Mouse (Mus musculus) mesoderm, embryonic 11.5 days (tissue): Measurements from ENCODE around the gene Atg5.
"Not testable (repeated sequence)": the region's sequence is repeated elsewhere in the genome, so short reads cannot be mapped to it uniquely, and the experiment has no call there.

Experiments used
- DNase-seq: peaks from one replicate; pipeline ENCODE4 v3.0.0-alpha.2; 2012; ENCODE audit warnings: low read depth, low spot score

Atg5 gene

GRCm38 (mm10) chr10:44268145-44268860, at the start of gene Atg5:
Atg5 (plus strand) TSS chr10:44268358.
- DNase-seq = peak; percentile 99

GRCm38 (mm10) chr10:44219073-44219472, 49.1 kb upstream of the Atg5 start:
- DNase-seq = not testable (repeated sequence)

- DNase-seq = no peak
These were observed 43.8 kb upstream of the Atg5 start for GRCm38 (mm10) chr10:44224345-44224744.

- DNase-seq = peak; percentile 14
These were observed 34.8 kb upstream of the Atg5 start for GRCm38 (mm10) chr10:44233351-44233750.

- DNase-seq = not testable (repeated sequence)
These were observed 32.9 kb upstream of the Atg5 start for GRCm38 (mm10) chr10:44235298-44235697.

- DNase-seq = peak; percentile 15
These were observed 11.5 kb upstream of the Atg5 start for GRCm38 (mm10) chr10:44256624-44257023.

GRCm38 (mm10) chr10:44265835-44266234, 2.3 kb upstream of the Atg5 start:
- no peak for DNase-seq

- no peak for DNase-seq
These were observed 1.6 kb upstream of the Atg5 start for GRCm38 (mm10) chr10:44266561-44266960.

GRCm38 (mm10) chr10:44267426-44268142, 574 bp upstream of the Atg5 start:
- no peak for DNase-seq

- DNase-seq = no peak
These were observed 1.1 kb downstream of the Atg5 start for GRCm38 (mm10) chr10:44269211-44269610.

- no peak for DNase-seq
These were observed 14.2 kb downstream of the Atg5 start for GRCm38 (mm10) chr10:44282323-44282722.

- no peak for DNase-seq
These were observed 16.9 kb downstream of the Atg5 start for GRCm38 (mm10) chr10:44285106-44285505.

- no peak for DNase-seq
These were observed 17.8 kb downstream of the Atg5 start for GRCm38 (mm10) chr10:44285935-44286334.

- no peak for DNase-seq
These were observed 22.7 kb downstream of the Atg5 start for GRCm38 (mm10) chr10:44290876-44291275.

- peak; percentile 14 for DNase-seq
These were observed 24.0 kb downstream of the Atg5 start for GRCm38 (mm10) chr10:44292205-44292604.

GRCm38 (mm10) chr10:44299165-44299564, 31.0 kb downstream of the Atg5 start:
- DNase-seq = no peak

- DNase-seq = no peak
These were observed 31.9 kb downstream of the Atg5 start for GRCm38 (mm10) chr10:44300078-44300477.

GRCm38 (mm10) chr10:44303648-44304329, 35.6 kb downstream of the Atg5 start:
- DNase-seq = no peak

GRCm38 (mm10) chr10:44304330-44304717, 36.2 kb downstream of the Atg5 start:
- no peak for DNase-seq

- no peak for DNase-seq
These were observed 36.7 kb downstream of the Atg5 start for GRCm38 (mm10) chr10:44304845-44305244.

GRCm38 (mm10) chr10:44306308-44306707, 38.1 kb downstream of the Atg5 start:
- DNase-seq = no peak

- no peak for DNase-seq
These were observed 40.1 kb downstream of the Atg5 start for GRCm38 (mm10) chr10:44308280-44308679.
